Mouse (Mus musculus): ENCODE data around the gene Ccm2.

Ccm2 gene

GRCm38 (mm10) chr11:6603224-6603623 is 56.5 kb downstream of the Ccm2 start:
- DNase-seq (ENCODE audit: low read depth, low spot score) = no peak

- DNase-seq (ENCODE audit: low read depth, low spot score) = peak; percentile 61
These were observed 57.4 kb downstream of the Ccm2 start for GRCm38 (mm10) chr11:6603887-6604603.

- no peak for DNase-seq (ENCODE audit: low read depth, low spot score)
These were observed 57.9 kb downstream of the Ccm2 start for GRCm38 (mm10) chr11:6604604-6604936.

- no peak for DNase-seq (ENCODE audit: low read depth, low spot score)
These were observed 58.4 kb downstream of the Ccm2 start for GRCm38 (mm10) chr11:6605021-6605481.

GRCm38 (mm10) chr11:6605491-6606399 is 59.1 kb downstream of the Ccm2 start, which contains the start of gene Nacad:
Nacad (minus strand) TSS chr11:6606053.
- DNase-seq (ENCODE audit: low read depth, low spot score) = peak; percentile 94

- no peak for DNase-seq (ENCODE audit: low read depth, low spot score)
These were observed 68.8 kb downstream of the Ccm2 start for GRCm38 (mm10) chr11:6615250-6616205.

GRCm38 (mm10) chr11:6623704-6624103 is 77.0 kb downstream of the Ccm2 start:
- DNase-seq (ENCODE audit: low read depth, low spot score) = no peak

- no peak for DNase-seq (ENCODE audit: low read depth, low spot score)
These were observed 78.1 kb downstream of the Ccm2 start for GRCm38 (mm10) chr11:6624619-6625382.

GRCm38 (mm10) chr11:6625478-6626387 is 79.0 kb downstream of the Ccm2 start, which contains the start of gene Tbrg4:
Tbrg4 (minus strand) TSS chr11:6626067.
- peak; percentile 94 for DNase-seq (ENCODE audit: low read depth, low spot score)

GRCm38 (mm10) chr11:6626388-6626772 is 79.7 kb downstream of the Ccm2 start:
- DNase-seq (ENCODE audit: low read depth, low spot score) = no peak

- no peak for DNase-seq (ENCODE audit: low read depth, low spot score)
These were observed 81.0 kb downstream of the Ccm2 start for GRCm38 (mm10) chr11:6627731-6628130.

- DNase-seq (ENCODE audit: low read depth, low spot score) = no peak
These were observed 81.9 kb downstream of the Ccm2 start for GRCm38 (mm10) chr11:6628568-6628967.

- DNase-seq (ENCODE audit: low read depth, low spot score) = no peak
These were observed 83.0 kb downstream of the Ccm2 start for GRCm38 (mm10) chr11:6629655-6630054.

GRCm38 (mm10) chr11:6636150-6636549 is 89.5 kb downstream of the Ccm2 start:
- no peak for DNase-seq (ENCODE audit: low read depth, low spot score)

GRCm38 (mm10) chr11:6638537-6638936 is 91.8 kb downstream of the Ccm2 start, which contains the start of gene Wap:
Wap (minus strand) TSS chr11:6638637.
- DNase-seq (ENCODE audit: low read depth, low spot score) = no peak

- no peak for DNase-seq (ENCODE audit: low read depth, low spot score)
These were observed 92.4 kb downstream of the Ccm2 start for GRCm38 (mm10) chr11:6639072-6639471.

GRCm38 (mm10) chr11:6644566-6644965 is 97.9 kb downstream of the Ccm2 start:
- DNase-seq (ENCODE audit: low read depth, low spot score) = no peak
